In the genomic region with DNA sequence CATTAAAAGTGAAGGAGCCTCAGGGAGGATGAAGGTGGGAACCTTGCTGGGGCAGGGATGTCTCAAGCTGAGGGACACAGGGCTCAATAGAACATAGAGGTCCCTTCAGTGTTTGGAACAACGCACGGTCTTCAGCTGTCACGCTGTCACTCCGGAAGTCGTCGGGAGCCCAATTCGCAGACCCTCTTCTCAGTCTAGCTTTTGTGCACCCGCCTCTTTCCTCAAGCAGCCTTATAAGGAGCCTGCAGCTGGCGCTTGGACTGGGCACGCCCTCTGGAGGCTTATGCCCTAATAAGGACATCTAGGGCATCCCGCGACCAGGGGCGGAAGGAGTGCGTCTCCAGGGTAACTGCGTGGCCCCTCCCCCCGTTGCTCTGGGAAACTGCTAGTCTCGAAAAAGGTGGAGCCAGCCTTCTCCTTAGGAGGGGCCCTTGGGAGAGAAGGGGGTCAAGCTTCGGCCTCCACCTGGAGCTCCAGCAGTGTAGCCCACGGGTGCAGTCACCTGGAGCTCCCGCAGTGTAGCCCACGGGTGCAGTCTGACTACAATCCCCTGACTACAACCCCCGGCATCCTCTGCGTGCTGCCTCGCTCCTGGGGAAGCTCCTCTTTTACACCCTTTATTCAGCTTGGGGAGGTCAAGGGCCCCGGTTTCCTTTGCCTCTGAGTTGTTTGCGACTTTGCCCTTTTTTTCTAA, we compare ENCODE assay signal across 8 mouse cellular contexts. TPM values are rescaled to one million over a fixed set of nuclear protein-coding genes. Genes with fewer than 3 reads are reported as not detected.
DNase-seq lines count a peak whose midpoint lies in the region; ATAC-seq lines count a peak whose summit lies in the region.

No protein-coding gene starts in this region.

- ATAC-seq in inflammation-experienced regulatory T-cells, adult 6 months = peak; percentile 69
- ATAC-seq in megakaryocyte-erythroid progenitor cell, adult 5-6 weeks (replicated peaks; ENCODE audit: low FRiP score, low TSS enrichment, poor library complexity, severe bottlenecking) = peak; percentile 67

- peak; percentile 99 for DNase-seq in adipocyte (ENCODE audit: low spot score)
- DNase-seq in embryo, embryonic 10.5 days (ENCODE audit: low spot score) = peak; percentile 100
- peak; percentile 98 for DNase-seq in gastrocnemius, postnatal 14 days
- DNase-seq in left cerebral cortex, postnatal 10 days (ENCODE audit: extremely low spot score in 1 of 2, low spot score in 2 of 2) = peak; percentile 97 to 99
- peak; percentile 96 for DNase-seq in right cerebral cortex, postnatal 25 days
- DNase-seq in urinary bladder, postnatal 4 days (ENCODE audit: low spot score in 2 of 2) = peak; percentile 96 to 97

- intact Hi-C loops in gastrocnemius, postnatal 14 days (cut with DNase I; ENCODE audit: low total_unique reads) = no loop called here
- intact Hi-C loops in left cerebral cortex, postnatal 10 days (cut with DNase I) = no loop called here

RNA-seq across cellular contexts. Expression of gene Mus81, which starts 0.8 kb away (rescaled TPM):
- 10 to 100 TPM; 23.5 to 27.0 TPM for total RNA-seq in gastrocnemius, postnatal 14 days (2021)
- polyA plus RNA-seq in inflammation-experienced regulatory T-cells, adult 6 months (2017; shearing (Covaris generic)) = 10 to 100 TPM; 34.4 to 61.6 (median 36.6) TPM
- 10 to 100 TPM; 32.2 to 33.3 TPM for total RNA-seq in left cerebral cortex, postnatal 10 days (2021)
- total RNA-seq in megakaryocyte-erythroid progenitor cell, adult 5-6 weeks (2014; fragmentation: Nextera tagmentation) = 24.6 and 40.6 TPM in 2 replicates
- 6.4 and 11.4 TPM in 2 replicates for total RNA-seq in megakaryocyte-erythroid progenitor cell, adult 5-6 weeks (2017)

RNA-seq across cellular contexts. Expression of gene Cfl1, which starts 1.2 kb away (rescaled TPM):
- 100 to 1,000 TPM; 172 to 240 TPM for total RNA-seq in gastrocnemius, postnatal 14 days (2021)
- polyA plus RNA-seq in inflammation-experienced regulatory T-cells, adult 6 months (2017; shearing (Covaris generic)) = 1,000 to 10,000 TPM; 1,933 to 3,699 (median 2,060) TPM
- 1,000 to 10,000 TPM; 1,943 to 1,967 TPM for total RNA-seq in left cerebral cortex, postnatal 10 days (2021)
- total RNA-seq in megakaryocyte-erythroid progenitor cell, adult 5-6 weeks (2014; fragmentation: Nextera tagmentation) = 862 and 969 TPM in 2 replicates
- 783 and 1,100 TPM in 2 replicates for total RNA-seq in megakaryocyte-erythroid progenitor cell, adult 5-6 weeks (2017)

RNA-seq across cellular contexts. Expression of gene 1700020D05Rik, which starts 14.6 kb away (rescaled TPM):
- total RNA-seq in gastrocnemius, postnatal 14 days (2021) = under 1 TPM; 0.41 to 0.82 TPM
- under 1 TPM; 0.44 to 0.82 (median 0.70) TPM for polyA plus RNA-seq in inflammation-experienced regulatory T-cells, adult 6 months (2017; shearing (Covaris generic))
- 1 to 10 TPM; 4.8 to 5.4 TPM for total RNA-seq in left cerebral cortex, postnatal 10 days (2021)
- 1.6 and 4.6 TPM in 2 replicates for total RNA-seq in megakaryocyte-erythroid progenitor cell, adult 5-6 weeks (2014; fragmentation: Nextera tagmentation)
- total RNA-seq in megakaryocyte-erythroid progenitor cell, adult 5-6 weeks (2017) = 0.88 TPM in 1 of 2 replicates, not detected in the other

RNA-seq across cellular contexts. Expression of gene Efemp2, which starts 15.3 kb away (rescaled TPM):
- 10 to 100 TPM; 14.8 to 21.3 TPM for total RNA-seq in gastrocnemius, postnatal 14 days (2021)
- 1 to 10 TPM; 2.9 to 4.3 (median 3.8) TPM for polyA plus RNA-seq in inflammation-experienced regulatory T-cells, adult 6 months (2017; shearing (Covaris generic))
- total RNA-seq in left cerebral cortex, postnatal 10 days (2021) = 10 to 100 TPM; 18.3 to 18.6 TPM
- total RNA-seq in megakaryocyte-erythroid progenitor cell, adult 5-6 weeks (2014; fragmentation: Nextera tagmentation) = 2.3 TPM in 1 of 2 replicates, not detected in the other
- total RNA-seq in megakaryocyte-erythroid progenitor cell, adult 5-6 weeks (2017) = not detected in 2 replicates

RNA-seq across cellular contexts. Expression of gene Ctsw, which starts 20.7 kb away (rescaled TPM):
- not detected for total RNA-seq in gastrocnemius, postnatal 14 days (2021)
- polyA plus RNA-seq in inflammation-experienced regulatory T-cells, adult 6 months (2017; shearing (Covaris generic)) = 100 to 1,000 TPM; 168 to 249 (median 216) TPM
- total RNA-seq in left cerebral cortex, postnatal 10 days (2021) = 1 to 10 TPM; 2.5 to 4.9 TPM
- total RNA-seq in megakaryocyte-erythroid progenitor cell, adult 5-6 weeks (2014; fragmentation: Nextera tagmentation) = 4.9 and 10.5 TPM in 2 replicates
- 0.53 and 8.4 TPM in 2 replicates for total RNA-seq in megakaryocyte-erythroid progenitor cell, adult 5-6 weeks (2017)

Comparison
In these comparisons a context has a peak if more than half of its experiments do, and no peak if none do; other contexts are left out.
1. Peak in every context shown above with its lines: DNase-seq and ATAC-seq.